Mouse (Mus musculus): ENCODE measurements around the gene Cdk2ap2. TPM values are rescaled to one million over a fixed set of nuclear protein-coding genes. Genes with fewer than 3 reads are reported as not detected.
"Not testable (repeated sequence)": the region's sequence is repeated elsewhere in the genome, so short reads cannot be mapped to it uniquely, and the experiment has no call there.

The Cdk2ap2 gene
- total RNA-seq, 2 experiments from 2014 or later: 44.8 to 126 TPM

GRCm38 (mm10) chr19:4066280-4066679 lies 30.7 kb upstream of the Cdk2ap2 start:
- ATAC-seq (replicated peaks; ENCODE audit: poor library complexity): no peak

DNA sequence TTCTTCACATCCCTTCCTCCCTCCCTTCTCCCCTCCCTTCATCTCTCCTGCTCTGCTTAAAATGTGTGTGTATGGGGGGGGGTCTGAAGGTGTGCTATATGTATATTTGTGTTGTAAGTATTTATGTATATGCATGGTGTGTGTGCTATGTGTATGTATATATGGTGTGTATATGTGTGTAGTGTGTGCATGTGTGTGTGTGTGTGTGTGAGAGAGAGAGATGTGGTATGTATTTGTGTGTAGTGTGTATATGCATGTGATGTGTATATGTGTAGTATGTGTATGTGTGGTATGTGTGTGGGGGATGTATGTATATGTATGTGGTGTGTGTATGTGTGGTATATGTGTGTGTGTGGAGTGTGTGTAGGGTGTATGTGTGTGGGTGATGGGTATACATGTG lies 30.1 kb upstream of the Cdk2ap2 start:
- no peak for ATAC-seq (replicated peaks; ENCODE audit: poor library complexity)

DNA sequence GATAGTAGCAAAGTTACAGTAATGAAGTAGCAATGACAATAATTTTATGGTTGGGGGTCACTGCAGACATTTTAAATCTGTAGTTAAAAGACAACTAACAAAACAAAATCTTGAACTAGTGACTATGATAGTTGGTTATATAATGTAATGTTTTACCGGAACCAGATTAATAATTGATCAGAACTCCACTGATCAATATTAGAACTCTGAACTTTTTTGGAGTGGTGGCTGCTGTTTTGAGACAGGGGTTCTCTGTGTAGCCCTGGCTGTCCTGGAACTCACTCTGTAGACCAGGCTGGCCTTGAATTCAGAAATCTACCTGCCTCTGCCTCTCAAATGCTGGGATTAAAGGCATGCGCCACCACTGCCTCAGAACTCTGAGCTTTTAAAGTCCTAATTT lies 28.7 kb upstream of the Cdk2ap2 start:
- ATAC-seq (replicated peaks; ENCODE audit: poor library complexity): not testable (repeated sequence)

GRCm38 (mm10) chr19:4068717-4069410 lies 28.1 kb upstream of the Cdk2ap2 start:
- ATAC-seq (replicated peaks; ENCODE audit: poor library complexity): peak; percentile 47

DNA sequence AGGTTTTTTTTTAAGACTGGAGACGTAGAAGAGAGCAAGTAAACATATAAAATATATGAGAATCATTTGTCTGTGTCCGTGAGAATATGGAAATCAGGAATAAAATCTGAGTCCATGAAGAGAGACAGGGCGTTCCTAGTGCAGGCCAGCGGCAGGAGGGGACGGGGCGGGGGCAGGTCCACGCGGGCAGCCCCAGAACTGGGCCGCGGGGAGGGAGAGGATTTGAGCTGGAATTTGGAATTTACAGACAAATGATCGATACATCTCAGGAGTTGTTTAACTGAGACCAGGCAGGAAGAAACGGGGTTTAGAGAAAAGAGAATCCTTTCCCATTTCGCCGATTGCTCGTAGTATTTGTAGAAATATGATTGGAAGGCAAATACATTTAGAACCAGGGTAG lies 26.7 kb upstream of the Cdk2ap2 start:
- ATAC-seq (replicated peaks; ENCODE audit: poor library complexity): no peak

DNA sequence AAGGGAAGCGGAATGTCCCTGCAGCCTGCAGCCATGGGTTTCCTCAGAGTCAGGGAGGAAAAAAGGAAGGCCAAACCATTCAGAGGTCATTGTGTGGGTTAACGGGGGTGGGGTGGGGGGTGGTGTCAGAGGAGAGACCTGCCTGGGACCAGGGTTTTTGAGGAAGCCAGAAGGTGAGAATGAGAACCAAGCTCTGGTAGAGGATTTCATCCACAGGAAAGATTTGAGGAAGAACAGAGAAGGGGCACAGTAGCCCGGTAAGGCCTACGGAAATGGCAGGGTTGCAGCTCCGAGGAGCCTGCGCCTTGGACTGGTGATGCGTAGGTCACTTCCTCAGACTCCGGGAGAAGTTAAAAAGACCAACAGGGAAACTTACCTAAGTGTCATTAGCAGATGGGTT lies 26.2 kb upstream of the Cdk2ap2 start:
- ATAC-seq (replicated peaks; ENCODE audit: poor library complexity): peak; percentile 88

GRCm38 (mm10) chr19:4071406-4071805 lies 25.6 kb upstream of the Cdk2ap2 start:
- ATAC-seq (replicated peaks; ENCODE audit: poor library complexity): no peak

- ATAC-seq (replicated peaks; ENCODE audit: poor library complexity): no peak
Measured at GRCm38 (mm10) chr19:4072706-4073424, 24.1 kb upstream of the Cdk2ap2 start.

DNA sequence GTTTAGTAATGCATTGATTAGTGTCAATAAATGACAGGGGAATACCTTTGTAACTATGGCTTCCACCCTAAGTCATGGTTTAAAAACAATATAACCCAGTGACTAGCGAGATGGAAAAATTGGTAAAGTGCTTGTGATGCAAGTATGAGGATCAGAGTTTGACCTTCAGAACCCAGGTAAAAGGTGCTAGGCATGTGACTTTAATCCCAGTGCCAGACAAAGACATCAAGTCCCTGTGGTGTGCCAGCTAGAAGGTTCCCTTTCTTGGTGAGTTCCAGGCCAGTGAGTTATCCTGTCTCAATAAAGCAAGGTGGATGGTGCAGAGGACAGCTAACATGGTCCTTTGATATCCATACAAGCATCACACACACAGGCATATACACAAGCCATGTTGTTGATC lies 21.5 kb upstream of the Cdk2ap2 start:
- no peak for ATAC-seq (replicated peaks; ENCODE audit: poor library complexity)

GRCm38 (mm10) chr19:4079594-4079993 lies 17.4 kb upstream of the Cdk2ap2 start:
- ATAC-seq (replicated peaks; ENCODE audit: poor library complexity): peak; percentile 63

DNA sequence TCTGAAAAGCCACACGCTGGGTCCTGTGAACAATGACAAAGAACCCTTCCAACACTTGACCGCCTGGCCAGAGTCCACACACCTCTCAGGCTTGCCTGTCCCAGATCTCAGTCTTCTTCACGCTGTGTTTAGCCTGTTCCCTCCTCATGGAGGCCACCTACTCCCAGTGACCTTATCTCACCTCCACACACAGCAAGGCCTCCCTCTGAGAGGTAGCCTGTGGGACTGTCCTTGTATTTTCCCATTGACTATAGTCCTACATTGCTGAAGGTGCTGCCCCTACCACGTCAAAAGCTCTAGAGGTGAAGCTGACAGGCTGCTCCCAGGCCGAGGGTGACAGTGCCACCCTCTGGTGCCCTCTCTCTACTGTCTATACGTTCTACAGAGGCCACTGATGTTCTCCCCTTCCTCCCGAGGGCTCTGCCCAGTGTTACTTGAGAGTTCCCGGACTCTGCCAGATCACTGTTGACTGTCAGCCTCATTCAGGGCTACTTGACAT lies 16.4 kb upstream of the Cdk2ap2 start:
- peak; percentile 79 for ATAC-seq (replicated peaks; ENCODE audit: poor library complexity)

GRCm38 (mm10) chr19:4081394-4081793 lies 15.6 kb upstream of the Cdk2ap2 start, which contains the start of gene Cabp2:
Cabp2 (plus strand) TSS chr19:4081578.
- no peak for ATAC-seq (replicated peaks; ENCODE audit: poor library complexity)

DNA sequence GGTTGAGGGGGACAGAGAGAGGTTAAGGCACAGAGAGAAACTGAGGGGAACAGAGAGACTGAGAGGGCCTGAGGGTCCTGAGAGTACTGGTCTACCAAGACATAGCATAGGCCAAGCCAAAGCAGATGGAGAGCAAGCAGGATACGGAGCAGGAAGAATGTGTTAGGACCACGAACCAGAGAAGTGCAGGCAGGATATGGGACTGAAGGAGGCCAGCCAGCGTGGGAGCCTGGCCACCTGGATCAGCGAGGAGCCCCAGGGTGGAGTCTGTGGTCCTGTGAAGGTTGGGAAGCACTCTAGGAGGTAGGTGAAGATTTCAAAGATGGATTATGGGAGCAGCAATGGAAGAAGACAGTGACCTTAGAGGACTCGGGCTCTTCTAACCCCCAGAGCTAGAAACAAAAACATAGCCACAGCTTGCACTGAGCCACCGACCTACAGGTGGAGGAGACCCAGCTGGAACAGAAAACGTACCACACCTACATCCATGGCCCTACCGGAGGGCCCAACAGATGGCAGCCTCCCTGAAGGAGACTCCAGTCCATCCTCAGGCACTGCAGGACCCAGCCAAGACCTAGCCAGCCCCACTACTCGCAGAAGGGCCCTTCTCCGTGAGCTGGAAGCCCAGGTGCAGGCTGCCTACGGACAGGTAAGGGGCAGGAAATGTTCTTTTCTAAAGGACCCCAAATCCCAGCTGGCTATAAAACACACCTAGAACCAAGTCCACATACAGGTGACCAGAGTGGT lies 14.6 kb upstream of the Cdk2ap2 start:
- ATAC-seq (replicated peaks; ENCODE audit: poor library complexity): no peak

DNA sequence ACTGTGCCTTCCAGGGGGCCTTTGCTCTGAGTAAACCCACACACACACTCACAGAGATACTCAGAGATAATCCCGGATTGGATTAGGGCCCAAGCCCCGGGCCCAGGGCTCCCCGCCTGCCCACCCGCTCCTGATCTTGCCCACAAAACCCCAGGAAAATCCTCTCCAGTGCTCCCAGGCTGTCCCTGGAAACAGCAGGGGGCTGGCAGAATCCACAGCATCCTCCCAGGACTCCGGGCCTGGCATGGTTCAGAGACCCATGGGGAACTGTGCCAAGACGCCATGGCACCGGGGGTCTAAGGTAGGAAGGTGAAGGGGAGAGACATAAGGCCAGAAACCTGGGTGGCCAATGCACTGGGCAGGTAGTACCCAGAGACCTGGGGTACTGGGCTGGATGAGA lies 13.7 kb upstream of the Cdk2ap2 start:
- no peak for ATAC-seq (replicated peaks; ENCODE audit: poor library complexity)

GRCm38 (mm10) chr19:4083826-4084225 lies 13.2 kb upstream of the Cdk2ap2 start:
- ATAC-seq (replicated peaks; ENCODE audit: poor library complexity): no peak

GRCm38 (mm10) chr19:4084984-4085383 lies 12.0 kb upstream of the Cdk2ap2 start:
- no peak for ATAC-seq (replicated peaks; ENCODE audit: poor library complexity)

- ATAC-seq (replicated peaks; ENCODE audit: poor library complexity): no peak
Measured at GRCm38 (mm10) chr19:4086156-4086555, 10.8 kb upstream of the Cdk2ap2 start.

DNA sequence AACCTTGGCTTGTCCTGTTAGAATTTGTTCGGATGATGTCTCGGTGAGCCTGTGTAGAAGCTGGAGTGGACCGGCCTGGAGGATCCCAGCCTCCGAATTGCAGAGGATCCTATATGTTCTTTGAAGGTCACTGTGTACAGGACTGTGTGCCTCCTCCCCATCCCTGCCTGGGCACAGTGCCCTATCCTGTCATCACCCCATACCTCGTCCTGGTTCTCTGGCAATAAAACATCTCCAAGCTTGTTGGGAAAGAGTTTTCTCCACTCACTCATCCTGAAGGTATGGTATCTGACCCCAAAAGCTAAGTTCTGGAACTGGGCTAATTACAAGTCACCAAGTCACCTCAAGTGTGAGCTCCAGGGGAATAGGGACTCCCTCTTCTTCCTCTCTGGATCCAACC lies 9.9 kb upstream of the Cdk2ap2 start:
- ATAC-seq (replicated peaks; ENCODE audit: poor library complexity): no peak

GRCm38 (mm10) chr19:4088146-4088545 lies 8.8 kb upstream of the Cdk2ap2 start:
- no peak for ATAC-seq (replicated peaks; ENCODE audit: poor library complexity)

- ATAC-seq (replicated peaks; ENCODE audit: poor library complexity): no peak
Measured at GRCm38 (mm10) chr19:4089128-4089527, 7.9 kb upstream of the Cdk2ap2 start.

- no peak for ATAC-seq (replicated peaks; ENCODE audit: poor library complexity)
Measured at GRCm38 (mm10) chr19:4090446-4090845, 6.5 kb upstream of the Cdk2ap2 start.

DNA sequence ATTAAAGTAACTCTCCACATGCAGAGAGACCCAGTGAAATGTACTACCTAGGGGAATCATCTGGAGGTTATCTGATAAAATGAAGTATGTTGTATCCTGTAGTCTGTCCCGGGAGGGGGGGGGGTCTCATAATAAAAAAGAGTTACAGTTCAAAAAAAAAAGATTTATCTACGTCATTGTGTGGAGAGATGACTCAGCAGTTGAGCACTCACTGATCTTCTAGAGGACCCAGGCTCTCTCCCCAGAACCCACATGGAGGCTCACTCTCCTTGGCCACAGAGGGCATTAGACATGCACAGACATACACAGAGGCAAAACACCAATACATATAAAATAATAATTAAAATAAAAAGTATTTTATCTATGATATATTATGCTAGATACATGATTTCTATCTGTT lies 5.6 kb upstream of the Cdk2ap2 start:
- ATAC-seq (replicated peaks; ENCODE audit: poor library complexity): no peak
